ENCODE assay signal across 13 mouse cellular contexts in genomic region chr6:134872236-134872635, GRCm38 (mm10).
"Had no signal": no experiment of that assay in that cellular context is flagged by ENCODE, and none has a peak within 500 bp of the region (broad histone marks: within the 10 kb centered on the region; RNA-seq: fewer than 3 reads in every experiment).

No protein-coding gene starts in this region.

- H3K27ac ChIP-seq: intestine, embryonic 15.5 days; limb, embryonic 10.5 days; neural tube, embryonic 12.5 days; stomach, postnatal 0 days had no signal

- H3K9me3 ChIP-seq: intestine, embryonic 15.5 days; limb, embryonic 10.5 days; liver, embryonic 15.5 days; neural tube, embryonic 12.5 days had no signal

- H3K4me2 ChIP-seq: intestine, embryonic 15.5 days; liver, embryonic 11.5 days; liver, embryonic 15.5 days; neural tube, embryonic 12.5 days had no signal

- H3K4me1 ChIP-seq: intestine, embryonic 15.5 days; limb, embryonic 10.5 days; neural tube, embryonic 12.5 days had no signal

- DNase-seq: layer of hippocampus, adult 9-11 months; lung, adult 2 months; lung, postnatal 36 days; midbrain, embryonic 14.5 days; thymus, postnatal 14 days had no signal

- H3K9ac ChIP-seq: intestine, embryonic 15.5 days; liver, embryonic 15.5 days; neural tube, embryonic 12.5 days had no signal

- H3K4me3 ChIP-seq: intestine, embryonic 15.5 days; limb, embryonic 10.5 days; liver, embryonic 15.5 days; myocyte; neural tube, embryonic 12.5 days had no signal

- H3K27me3 ChIP-seq: intestine, embryonic 15.5 days; liver, embryonic 15.5 days; neural tube, embryonic 12.5 days had no signal

- ATAC-seq: intestine, embryonic 15.5 days; lung, postnatal 0 days had no signal
